Mouse (Mus musculus) brain, embryonic 14.5 days (tissue): ENCODE data around the gene Olfr649. TPM values are rescaled to one million over a fixed set of nuclear protein-coding genes. Genes with fewer than 3 reads are reported as not detected.

Experiments
- DNase-seq: peaks from one replicate; pipeline ENCODE4 v3.0.0-alpha.2; 2011; ENCODE audit warnings: low read depth
- CTCF ChIP-seq: fragments of 200-500 bp; IDR thresholded peaks from 2 replicates; pipeline ENCODE4 v1.5.1; 2012; ENCODE audit warnings: inconsistent platforms, mild to moderate bottlenecking, moderate library complexity, borderline replicate concordance; ENCODE audit not compliant: insufficient read depth, insufficient read length; ENCODE audit errors: extremely low read depth
- POLR2A ChIP-seq: fragments of 200-500 bp; IDR thresholded peaks from 2 replicates; pipeline ENCODE4 v1.6.1; 2012; ENCODE audit warnings: mild to moderate bottlenecking, inconsistent platforms, borderline replicate concordance; ENCODE audit not compliant: poor library complexity, insufficient read depth, insufficient read length, severe bottlenecking; ENCODE audit errors: extremely low read depth
- polyA plus RNA-seq: library from polyadenylated mRNA; depleted of rRNA; stranded (reverse); fragments of >200 nt; gene quantifications from 2 replicates; pipeline ENCODE4 v1.2.3, GENCODE M21; 2012; rRNA removed

The Olfr649 gene
- polyA plus RNA-seq, 1 experiment: not detected

DNA sequence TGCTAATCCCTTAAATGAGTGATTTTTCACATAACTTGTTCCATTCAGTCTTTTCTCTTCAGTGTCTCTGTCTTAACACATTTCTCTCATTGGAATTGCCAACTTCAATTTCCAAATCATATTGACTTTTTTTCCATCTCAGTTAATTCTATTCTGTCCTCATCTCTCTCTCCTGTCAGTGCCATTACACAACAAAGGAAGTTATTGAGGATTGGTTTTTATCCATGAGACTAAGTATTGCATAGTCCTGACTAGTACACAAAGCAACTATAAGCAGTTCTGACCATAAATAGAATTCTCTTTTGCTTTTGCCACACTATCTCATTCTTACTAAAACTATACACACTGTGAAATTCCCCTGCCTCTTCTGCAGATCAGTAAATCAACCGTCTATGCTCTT lies 16.7 kb downstream of the Olfr649 start:
- DNase-seq: no peak
- TF ChIP-seq CTCF: no peak
- no peak for TF ChIP-seq POLR2A

DNA sequence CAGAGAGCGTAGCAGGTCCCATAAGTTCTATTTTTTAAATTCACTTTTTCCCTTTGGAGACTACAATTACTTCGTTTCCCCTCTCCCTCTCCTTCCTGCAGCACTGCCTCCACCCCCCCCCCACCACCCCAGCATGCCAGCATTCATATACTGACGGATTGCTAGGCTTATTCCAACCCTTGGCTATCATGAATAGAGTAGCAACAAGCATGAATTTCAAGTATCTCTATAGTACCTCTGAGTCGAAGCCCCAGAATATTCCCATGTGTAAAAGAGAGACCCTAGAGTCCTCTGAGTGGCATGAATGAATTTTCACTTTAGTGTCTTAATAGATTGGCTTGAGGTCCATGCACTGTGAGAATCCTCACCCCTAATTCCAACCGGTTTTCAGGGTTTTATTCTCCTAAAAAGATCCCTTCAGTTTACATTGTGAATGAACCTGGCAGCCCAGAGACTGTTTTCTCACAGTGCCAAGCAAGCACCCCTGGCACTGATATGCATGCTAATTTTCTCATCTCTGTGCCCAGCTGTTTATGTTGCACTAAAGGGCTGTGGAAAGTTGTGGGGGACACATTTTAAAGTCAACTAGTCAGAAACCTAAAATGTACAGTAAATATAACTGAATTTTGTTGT lies 17.2 kb downstream of the Olfr649 start:
- no peak for DNase-seq
- TF ChIP-seq POLR2A: no peak
- no peak for TF ChIP-seq CTCF

DNA sequence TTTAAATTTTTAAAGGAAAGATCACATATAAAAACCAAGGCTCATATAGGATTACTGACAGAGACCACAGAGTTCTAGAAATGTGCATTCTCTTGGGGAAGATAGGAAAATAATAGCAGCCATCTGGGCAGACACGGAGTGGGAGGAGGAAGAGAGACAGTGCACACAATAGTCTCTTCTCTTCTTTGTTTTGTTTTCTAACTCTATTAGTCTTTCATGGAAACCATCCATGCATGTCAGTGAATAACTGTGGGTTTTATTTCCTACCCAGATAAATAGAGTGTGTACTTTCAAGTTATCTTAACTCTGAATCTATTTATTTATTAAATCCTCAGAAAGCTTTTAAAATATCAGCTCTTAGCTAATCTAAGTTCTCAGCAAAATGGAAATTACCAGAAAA lies 20.7 kb downstream of the Olfr649 start:
- DNase-seq: no peak
- TF ChIP-seq POLR2A (no peak), CTCF (no peak)

DNA sequence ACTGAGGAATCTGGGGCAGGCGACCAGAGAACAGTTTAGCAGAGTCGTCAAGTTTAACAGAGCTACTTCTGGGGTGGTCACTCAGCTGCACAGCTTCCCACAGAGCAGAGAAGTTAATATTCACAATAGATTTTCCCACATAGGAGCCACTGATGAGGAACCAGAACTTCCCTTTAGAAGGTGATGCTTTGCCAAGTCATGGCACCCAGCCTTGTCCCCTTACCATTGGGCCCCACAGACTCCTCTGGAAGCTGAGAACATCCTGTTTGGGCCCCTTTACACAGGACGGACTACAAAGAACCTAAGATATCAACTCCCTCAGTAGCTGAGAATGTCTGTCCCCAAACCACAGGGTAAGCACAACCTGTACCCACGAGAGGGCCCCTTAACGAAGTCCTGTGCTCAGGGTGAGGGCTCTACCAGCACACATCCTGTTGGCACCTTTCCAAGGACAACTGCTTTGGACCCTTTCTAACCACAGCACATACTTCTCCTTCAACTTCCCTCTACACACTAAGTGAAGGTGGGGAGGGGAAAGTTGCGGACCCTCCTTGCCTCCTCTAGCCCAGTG lies 26.1 kb downstream of the Olfr649 start:
- no peak for DNase-seq
- no peak for TF ChIP-seq CTCF
- no peak for TF ChIP-seq POLR2A

DNA sequence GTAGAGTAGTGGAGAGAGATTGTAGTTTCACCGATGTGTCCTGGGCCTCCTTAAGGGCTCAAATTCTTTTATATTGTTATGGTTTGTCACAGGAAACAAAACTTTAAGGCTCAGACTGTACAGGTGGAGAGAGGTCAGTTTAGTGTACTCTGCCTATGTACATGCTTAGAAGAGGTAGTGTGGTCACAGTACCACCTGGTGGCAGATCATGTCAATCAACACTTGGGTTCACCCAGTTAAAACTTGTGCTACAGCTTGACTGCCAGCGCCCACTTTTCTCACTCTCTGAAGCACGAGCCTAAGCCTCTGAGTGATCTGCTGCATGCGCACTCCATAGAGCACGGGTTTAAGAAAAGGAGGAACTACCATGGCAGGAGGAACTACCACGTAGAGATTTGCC lies 28.7 kb downstream of the Olfr649 start:
- no peak for TF ChIP-seq CTCF
- no peak for TF ChIP-seq POLR2A

DNA sequence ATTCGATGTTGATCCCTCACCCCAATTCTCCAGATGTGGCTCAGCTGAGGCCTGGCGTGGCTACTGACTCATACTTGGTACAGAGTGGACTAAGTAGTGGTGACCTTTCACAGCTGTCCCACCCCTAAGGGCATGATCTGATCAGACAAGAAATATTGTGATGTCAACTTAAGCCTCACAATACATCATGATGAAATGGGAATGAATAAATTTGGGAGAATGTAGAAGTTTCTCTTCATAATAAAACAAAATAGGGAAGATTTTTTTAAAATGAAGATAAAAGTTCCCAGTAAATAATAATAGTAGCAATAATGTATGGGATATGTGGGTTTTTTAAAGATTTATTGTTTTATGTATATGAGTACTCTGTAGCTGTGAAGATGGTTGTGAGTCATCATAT lies 45.3 kb downstream of the Olfr649 start, which contains the start of gene Ubqlnl:
Gene Ubqlnl, minus strand, starts transcription at position 101 of the 400 bp plus-strand sequence.
- TF ChIP-seq CTCF (no peak), POLR2A (no peak)
- no peak for DNase-seq

More for the DNA sequence above, 28.7 kb downstream of the Olfr649 start:
- DNase-seq: no peak

DNA sequence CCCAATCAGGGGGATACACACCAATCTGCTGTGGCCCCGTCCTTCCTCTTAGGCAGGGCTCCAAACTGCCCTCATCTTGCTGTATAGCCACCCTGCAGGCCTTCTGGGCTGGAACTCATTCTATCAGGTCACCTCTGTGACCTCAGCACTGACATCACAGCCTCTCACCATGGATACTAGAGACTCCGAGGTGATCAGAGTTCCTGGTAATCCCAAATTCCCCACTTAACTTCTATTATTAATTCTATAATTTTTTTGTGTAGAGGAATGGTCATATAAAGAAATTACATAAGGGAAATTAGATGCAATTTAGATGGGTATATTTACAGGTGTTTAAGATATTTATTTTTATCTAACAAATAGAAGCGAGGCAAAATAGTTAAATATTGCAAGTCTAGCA lies 52.6 kb downstream of the Olfr649 start, which contains the start of gene Ubqln3:
Gene Ubqln3, minus strand, starts transcription at position 101 of the 400 bp plus-strand sequence.
- DNase-seq: no peak
- no peak for TF ChIP-seq POLR2A
- TF ChIP-seq CTCF: no peak

Other genes starting within 250 kb of the Olfr649 start
- not detected in 2 replicates for gene Olfr635, start 224.8 kb downstream of the Olfr649 start, polyA plus RNA-seq
- gene Olfr638, start 197.2 kb downstream of the Olfr649 start, polyA plus RNA-seq: not detected in 2 replicates
- not detected in 2 replicates for gene Olfr639, start 178.7 kb downstream of the Olfr649 start, polyA plus RNA-seq
- gene Olfr640, start 170.4 kb downstream of the Olfr649 start, polyA plus RNA-seq: not detected in 2 replicates
- gene Olfr641, start 160.5 kb downstream of the Olfr649 start, polyA plus RNA-seq: not detected in 2 replicates
- gene Olfr642, start 143.3 kb downstream of the Olfr649 start, polyA plus RNA-seq: not detected in 2 replicates
- gene 4930516K23Rik, start 134.5 kb downstream of the Olfr649 start, polyA plus RNA-seq: not detected in 2 replicates
- gene Olfr644, start 124.1 kb downstream of the Olfr649 start, polyA plus RNA-seq: not detected in 2 replicates
- gene Olfr645, start 110.5 kb downstream of the Olfr649 start, polyA plus RNA-seq: not detected in 2 replicates
- gene Olfr646, start 91.1 kb downstream of the Olfr649 start, polyA plus RNA-seq: not detected in 2 replicates
- not detected in 2 replicates for gene Ubqln5, start 66.2 kb downstream of the Olfr649 start, polyA plus RNA-seq
- gene Olfr643, start 58.6 kb downstream of the Olfr649 start, polyA plus RNA-seq: not detected in 2 replicates
- gene Ubqln3, start 52.7 kb downstream of the Olfr649 start, polyA plus RNA-seq: not detected in 2 replicates
- gene Ubqlnl, start 45.4 kb downstream of the Olfr649 start, polyA plus RNA-seq: not detected in 2 replicates
- not detected in 2 replicates for gene Olfm5, start 31.2 kb downstream of the Olfr649 start, polyA plus RNA-seq
- 0.08 and 0.10 TPM in 2 replicates for gene Olfr648, start 12.6 kb downstream of the Olfr649 start, polyA plus RNA-seq
- gene Trim6, start 22.8 kb upstream of the Olfr649 start, polyA plus RNA-seq: 0.29 and 0.47 TPM in 2 replicates
- 1.3 and 1.4 TPM in 2 replicates for gene Trim34a, start 48.5 kb upstream of the Olfr649 start, polyA plus RNA-seq
- 0.09 and 0.15 TPM in 2 replicates for gene Trim5, start 92.1 kb upstream of the Olfr649 start, polyA plus RNA-seq
- 1.4 and 2.0 TPM in 2 replicates for gene Trim12a, start 119.5 kb upstream of the Olfr649 start, polyA plus RNA-seq
- gene Trim34b, start 133.5 kb upstream of the Olfr649 start, polyA plus RNA-seq: 0.08 TPM in 1 of 2 replicates, not detected in the other
- 1.1 and 1.8 TPM in 2 replicates for gene Trim12c, start 157.4 kb upstream of the Olfr649 start, polyA plus RNA-seq
- 0.03 and 0.06 TPM in 2 replicates for gene Trim30b, start 173.9 kb upstream of the Olfr649 start, polyA plus RNA-seq
- not detected in 2 replicates for gene Trim30c, start 204.9 kb upstream of the Olfr649 start, polyA plus RNA-seq